Mouse (Mus musculus): Measurements from ENCODE around the gene Mxi1. TPM values are rescaled to one million over a fixed set of nuclear protein-coding genes. Genes with fewer than 3 reads are reported as not detected.

Mxi1 gene
- polyA plus RNA-seq, 1 experiment from 2014 or later = 36.3 TPM

GRCm38 (mm10) chr19:53360265-53360958 is 50.1 kb downstream of the Mxi1 start:
- no peak overlapping the region; the same call in 1 of the 2 replicates for H3K27ac ChIP-seq
- H3K4me3 ChIP-seq = no peak overlapping the region
- peaks cover 36% of the 10 kb centered on the region for H3K4me1 ChIP-seq
- peaks cover 3% of the 10 kb centered on the region; the same call in 1 of the 2 replicates for H3K36me3 ChIP-seq
- no peak overlapping the region for H3K9ac ChIP-seq
- no peak overlapping the region; the same call in 1 of the 2 replicates for H3K4me2 ChIP-seq (replicated peaks)
- H3K27me3 ChIP-seq = no peaks in the 10 kb centered on the region
- H3K9me3 ChIP-seq = no peaks in the 10 kb centered on the region
- WGBS = 63% methylated on average over 8 of the region's 8 CpGs
- no peak for ATAC-seq (ENCODE audit: low FRiP score, low read depth)

GRCm38 (mm10) chr19:53362967-53363366 is 52.6 kb downstream of the Mxi1 start:
- ATAC-seq (ENCODE audit: low FRiP score, low read depth) = no peak
- no peaks in the 10 kb centered on the region for H3K27me3 ChIP-seq
- H3K4me1 ChIP-seq = peaks cover 55% of the 10 kb centered on the region
- H3K27ac ChIP-seq = no peak overlapping the region
- 48% methylated on average over 2 of the region's 2 CpGs for WGBS
- no peak overlapping the region for H3K9ac ChIP-seq
- no peaks in the 10 kb centered on the region for H3K9me3 ChIP-seq
- H3K4me3 ChIP-seq = no peak overlapping the region
- no peak overlapping the region for H3K4me2 ChIP-seq (replicated peaks)
- H3K36me3 ChIP-seq = no peaks in the 10 kb centered on the region

DNA sequence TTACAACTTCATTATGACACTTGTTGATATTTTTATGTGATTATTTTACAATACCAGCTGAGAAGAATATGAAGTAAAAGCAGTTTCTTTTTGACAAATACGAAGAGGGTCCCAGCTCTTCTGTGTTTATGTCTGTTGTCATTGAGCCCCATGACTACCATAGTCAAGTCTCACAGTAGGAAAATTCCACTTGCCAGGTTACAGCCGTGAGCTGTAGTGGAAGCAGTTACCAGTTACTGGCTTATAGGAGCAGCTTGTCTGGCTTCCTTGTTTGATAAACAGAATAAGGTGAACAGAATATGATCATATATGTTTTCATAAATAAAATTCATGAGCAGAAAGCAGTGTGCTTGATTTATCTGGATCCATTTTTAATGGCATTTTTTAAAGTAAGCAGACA is 54.2 kb downstream of the Mxi1 start:
- Histone ChIP-seq H3K36me3 (no peaks in the 10 kb centered on the region), H3K27ac (no peak overlapping the region), H3K4me3 (no peak overlapping the region), H3K4me1 (peaks cover 65% of the 10 kb centered on the region), H3K27me3 (no peaks in the 10 kb centered on the region), H3K9me3 (no peaks in the 10 kb centered on the region), H3K9ac (no peak overlapping the region), H3K4me2 (replicated peaks) (no peak overlapping the region)
- ATAC-seq (ENCODE audit: low FRiP score, low read depth) = no peak
- WGBS = 55% methylated on average over 2 of the region's 2 CpGs

DNA sequence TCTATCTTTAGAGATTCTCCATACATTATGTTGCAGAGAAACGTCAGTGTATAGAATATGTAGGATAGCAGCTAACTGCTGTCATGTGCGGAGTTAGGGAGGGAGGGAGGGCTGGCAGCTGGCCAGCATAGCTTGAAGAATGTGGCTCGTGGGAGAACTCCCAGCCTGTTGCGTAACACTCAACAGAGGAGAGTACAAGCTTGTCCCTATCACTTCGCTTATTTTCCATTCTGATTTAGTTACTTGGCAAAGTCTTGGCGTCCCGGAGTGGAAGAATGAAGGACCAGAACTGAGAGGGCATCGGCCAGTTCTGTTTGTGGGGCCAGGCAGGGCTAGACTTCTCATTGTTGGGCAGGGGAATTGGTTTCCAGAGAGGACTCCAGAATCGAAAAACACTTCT is 54.6 kb downstream of the Mxi1 start:
- H3K27ac ChIP-seq = peak overlapping the region; percentile 70
- H3K9me3 ChIP-seq = no peaks in the 10 kb centered on the region
- no peaks in the 10 kb centered on the region for H3K36me3 ChIP-seq
- H3K9ac ChIP-seq = no peak overlapping the region
- peak; percentile 74; the same call in 1 of the 2 replicates for ATAC-seq (ENCODE audit: low FRiP score, low read depth)
- H3K4me1 ChIP-seq = peaks cover 63% of the 10 kb centered on the region
- 22% methylated on average over 9 of the region's 9 CpGs for whole genome bisulfite sequencing
- H3K27me3 ChIP-seq = no peaks in the 10 kb centered on the region
- peak overlapping the region; percentile 51 for H3K4me2 ChIP-seq (replicated peaks)
- peak overlapping the region; percentile 7; the same call in 1 of the 2 replicates for H3K4me3 ChIP-seq

GRCm38 (mm10) chr19:53366057-53366775 is 55.9 kb downstream of the Mxi1 start:
- no peak overlapping the region for H3K4me2 ChIP-seq (replicated peaks)
- H3K27ac ChIP-seq = no peak overlapping the region
- WGBS = 73% methylated on average over 11 of the region's 11 CpGs
- no peak overlapping the region for H3K4me3 ChIP-seq
- H3K9me3 ChIP-seq = no peaks in the 10 kb centered on the region
- no peaks in the 10 kb centered on the region for H3K36me3 ChIP-seq
- H3K9ac ChIP-seq = 0 out of 2 replicates have a peak overlapping the region, but pooled peaks have one; percentile 4
- no peaks in the 10 kb centered on the region for H3K27me3 ChIP-seq
- H3K4me1 ChIP-seq = peaks cover 59% of the 10 kb centered on the region
- no peak for ATAC-seq (ENCODE audit: low FRiP score, low read depth)

DNA sequence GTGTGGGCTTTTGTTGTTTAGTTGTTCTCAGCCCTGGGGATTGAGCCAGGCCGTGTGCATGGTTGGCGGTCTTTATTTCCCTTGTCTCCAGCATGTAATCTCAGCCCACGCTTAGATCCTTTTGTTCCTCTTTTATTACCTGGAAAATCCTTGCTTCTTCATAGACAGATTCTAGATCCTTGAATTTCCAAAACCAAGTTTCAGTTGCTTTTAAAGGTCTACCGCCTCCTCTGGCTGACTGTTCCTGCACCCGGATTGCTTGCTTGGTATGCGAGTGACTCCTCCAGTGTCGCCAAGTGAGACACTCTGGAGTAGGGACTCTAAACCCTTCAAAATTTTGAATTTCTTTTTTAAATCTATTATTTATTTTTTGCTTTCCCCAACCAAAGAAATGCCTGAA is 56.6 kb downstream of the Mxi1 start:
- H3K9me3 ChIP-seq = no peaks in the 10 kb centered on the region
- peaks cover 6% of the 10 kb centered on the region for H3K36me3 ChIP-seq
- no peak overlapping the region for H3K9ac ChIP-seq
- H3K27me3 ChIP-seq = no peaks in the 10 kb centered on the region
- H3K4me3 ChIP-seq = no peak overlapping the region
- no peak for ATAC-seq (ENCODE audit: low FRiP score, low read depth)
- WGBS = 79% methylated on average over 7 of the region's 7 CpGs
- peaks cover 65% of the 10 kb centered on the region for H3K4me1 ChIP-seq
- H3K27ac ChIP-seq = no peak overlapping the region
- H3K4me2 ChIP-seq (replicated peaks) = no peak overlapping the region

- ATAC-seq (ENCODE audit: low FRiP score, low read depth) = 0 out of 2 replicates have a peak, but pooled peaks have one; percentile 21
- H3K27me3 ChIP-seq = no peaks in the 10 kb centered on the region
- WGBS = 24% methylated on average over 14 of the region's 14 CpGs
- peak overlapping the region; percentile 55; the same call in 1 of the 2 replicates for H3K27ac ChIP-seq
- peak overlapping the region; percentile 10; the same call in 1 of the 2 replicates for H3K4me3 ChIP-seq
- peaks cover 61% of the 10 kb centered on the region for H3K4me1 ChIP-seq
- peaks cover 24% of the 10 kb centered on the region for H3K36me3 ChIP-seq
- H3K4me2 ChIP-seq (replicated peaks) = peak overlapping the region; percentile 44
- H3K9me3 ChIP-seq = no peaks in the 10 kb centered on the region
- H3K9ac ChIP-seq = 0 out of 2 replicates have a peak overlapping the region, but pooled peaks have one; percentile 8
Observed at GRCm38 (mm10) chr19:53369469-53370043, 59.2 kb downstream of the Mxi1 start.

DNA sequence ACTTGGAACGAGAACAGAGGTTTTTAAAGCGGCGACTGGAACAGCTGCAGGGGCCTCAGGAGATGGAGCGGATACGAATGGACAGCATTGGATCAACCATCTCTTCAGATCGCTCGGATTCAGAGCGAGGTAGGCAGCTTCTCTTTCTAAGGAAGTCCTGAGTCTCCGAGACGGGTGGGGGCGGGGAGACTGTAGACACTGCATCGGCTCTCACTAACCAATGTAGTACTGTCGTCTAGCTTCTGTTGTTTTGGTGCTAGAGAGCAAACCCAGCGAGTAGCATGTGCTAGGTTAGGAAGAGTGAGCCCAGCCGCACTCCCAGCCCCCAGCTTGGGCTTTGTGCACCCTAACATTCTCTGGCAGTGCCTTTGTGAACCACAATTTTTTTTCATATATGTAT is 59.9 kb downstream of the Mxi1 start:
- 76% methylated on average over 15 of the region's 15 CpGs for WGBS

DNA sequence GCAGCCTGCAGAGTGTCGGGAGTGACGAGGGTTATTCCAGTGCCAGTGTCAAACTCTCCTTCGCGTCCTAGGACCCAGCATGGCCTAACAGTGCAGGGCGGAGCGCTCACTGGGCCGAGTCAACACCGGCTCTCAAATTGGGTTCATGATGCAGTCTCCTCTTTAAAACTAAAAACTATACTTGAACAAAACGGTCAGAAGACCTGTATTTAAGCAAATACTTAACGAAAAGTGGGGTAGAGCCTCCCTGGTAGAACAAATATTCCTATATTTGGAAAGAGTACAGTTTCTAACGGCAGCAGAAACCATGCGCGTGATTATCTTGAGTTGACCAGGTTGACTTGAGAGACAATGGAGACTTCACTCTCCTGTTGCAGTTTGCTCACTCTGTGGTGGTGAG is 61.3 kb downstream of the Mxi1 start, which contains the start of gene Gm10197:
Gene Gm10197, minus strand, starts transcription at position 101 of the 400 bp plus-strand sequence.
- peaks cover 39% of the 10 kb centered on the region for H3K36me3 ChIP-seq
- H3K4me1 ChIP-seq = peaks cover 40% of the 10 kb centered on the region
- no peak within 1 kb of the TSS for H3K4me2 ChIP-seq (replicated peaks)
- no peaks in the 10 kb centered on the region for H3K27me3 ChIP-seq
- 0 out of 2 replicates have a peak within 1 kb of the TSS, but pooled peaks have one; percentile 17 for H3K27ac ChIP-seq
- no peaks in the 10 kb centered on the region for H3K9me3 ChIP-seq
- WGBS = 76% methylated on average over 13 of the region's 13 CpGs
- no peak within 1 kb of the TSS for H3K4me3 ChIP-seq
- no peak for ATAC-seq (ENCODE audit: low FRiP score, low read depth)
- no peak within 1 kb of the TSS for H3K9ac ChIP-seq

More for the DNA sequence above, 59.9 kb downstream of the Mxi1 start:
- Histone ChIP-seq H3K9me3 (no peaks in the 10 kb centered on the region), H3K36me3 (peaks cover 27% of the 10 kb centered on the region), H3K27ac (0 out of 2 replicates have a peak overlapping the region, but pooled peaks have one; percentile 17), H3K4me2 (replicated peaks) (0 out of 2 replicates have a peak overlapping the region, but pooled peaks have one; percentile 21), H3K27me3 (no peaks in the 10 kb centered on the region), H3K9ac (no peak overlapping the region), H3K4me1 (peaks cover 54% of the 10 kb centered on the region), H3K4me3 (no peak overlapping the region)
- ATAC-seq (ENCODE audit: low FRiP score, low read depth) = no peak

GRCm38 (mm10) chr19:53373570-53373969 is 63.3 kb downstream of the Mxi1 start:
- no peak overlapping the region for H3K9ac ChIP-seq
- H3K36me3 ChIP-seq = peaks cover 49% of the 10 kb centered on the region
- H3K4me3 ChIP-seq = no peak overlapping the region
- H3K27me3 ChIP-seq = no peaks in the 10 kb centered on the region
- H3K27ac ChIP-seq = no peak overlapping the region
- H3K9me3 ChIP-seq = no peaks in the 10 kb centered on the region
- H3K4me1 ChIP-seq = peaks cover 27% of the 10 kb centered on the region
- 88% methylated on average over 2 of the region's 2 CpGs for WGBS
- no peak for ATAC-seq (ENCODE audit: low FRiP score, low read depth)
- H3K4me2 ChIP-seq (replicated peaks) = no peak overlapping the region

DNA sequence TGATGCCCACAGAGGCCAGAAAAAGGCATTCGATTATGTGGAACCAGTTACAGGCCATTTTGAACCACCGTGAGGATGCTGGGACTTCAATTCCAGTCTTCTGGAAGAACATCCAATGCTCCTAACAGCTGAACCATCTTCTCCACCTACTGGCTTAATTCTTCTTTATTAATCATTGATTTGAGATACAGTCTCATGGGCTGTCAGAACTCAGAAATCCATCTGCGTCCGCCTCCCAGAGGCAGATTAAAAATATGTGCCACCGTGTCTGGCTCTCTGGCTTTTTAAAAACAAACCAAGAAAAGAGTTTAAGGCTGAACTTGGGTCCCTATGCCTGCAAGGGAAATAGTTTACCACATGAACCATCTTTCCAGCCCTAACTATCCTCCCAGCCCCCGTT is 65.0 kb downstream of the Mxi1 start:
- Histone ChIP-seq H3K9ac (no peak overlapping the region), H3K27ac (no peak overlapping the region), H3K27me3 (no peaks in the 10 kb centered on the region), H3K4me2 (replicated peaks) (no peak overlapping the region), H3K4me3 (no peak overlapping the region), H3K9me3 (no peaks in the 10 kb centered on the region), H3K36me3 (peaks cover 57% of the 10 kb centered on the region), H3K4me1 (peaks cover 12% of the 10 kb centered on the region)
- no peak for ATAC-seq (ENCODE audit: low FRiP score, low read depth)
- 92% methylated on average over 6 of the region's 6 CpGs for WGBS

DNA sequence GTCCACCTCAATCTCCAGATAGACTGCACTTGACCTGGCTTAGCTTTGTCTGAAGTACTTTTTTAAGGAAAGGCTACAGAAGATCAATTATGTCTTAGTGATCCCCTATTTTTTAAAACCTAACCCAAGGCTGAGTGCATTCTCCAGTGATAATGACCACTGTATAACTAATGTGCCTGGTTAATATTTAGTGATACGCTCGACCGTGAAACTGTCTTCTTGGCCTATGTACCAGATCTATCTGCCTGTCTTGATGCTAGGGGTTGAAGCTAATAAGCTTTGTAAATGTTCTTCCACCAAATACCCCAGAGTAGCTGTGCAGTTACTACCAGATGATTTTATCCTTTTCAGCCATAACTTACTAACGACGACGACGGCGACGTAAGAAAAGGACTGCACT is 65.5 kb downstream of the Mxi1 start:
- no peak overlapping the region for H3K4me3 ChIP-seq
- H3K4me2 ChIP-seq (replicated peaks) = no peak overlapping the region
- H3K9ac ChIP-seq = no peak overlapping the region
- H3K27me3 ChIP-seq = no peaks in the 10 kb centered on the region
- no peaks in the 10 kb centered on the region for H3K9me3 ChIP-seq
- peaks cover 63% of the 10 kb centered on the region for H3K36me3 ChIP-seq
- no peak for ATAC-seq (ENCODE audit: low FRiP score, low read depth)
- 88% methylated on average over 9 of the region's 9 CpGs for WGBS
- peaks cover 8% of the 10 kb centered on the region; the same call in 1 of the 2 replicates for H3K4me1 ChIP-seq
- no peak overlapping the region for H3K27ac ChIP-seq
